Mouse (Mus musculus): Measurements from ENCODE around the gene Tnfsf13.

Gene Tnfsf13

GRCm38 (mm10) chr11:69681314-69682208 lies 4.0 kb downstream of the Tnfsf13 start, which contains the start of gene Senp3:
TSS of gene Senp3 (minus strand) at chr11:69682084.
- DNase-seq (ENCODE audit: low read depth in 2 of 2, low spot score in 2 of 2), result peak; percentile 93 to 94

GRCm38 (mm10) chr11:69680136-69680855 lies 5.3 kb downstream of the Tnfsf13 start:
- DNase-seq (ENCODE audit: low read depth in 2 of 2, low spot score in 2 of 2), result no peak

- no peak for DNase-seq (ENCODE audit: low read depth in 2 of 2, low spot score in 2 of 2)
Measured at GRCm38 (mm10) chr11:69679144-69679543, 6.4 kb downstream of the Tnfsf13 start.

- DNase-seq (ENCODE audit: low read depth in 2 of 2, low spot score in 2 of 2), result peak; percentile 98
Measured at GRCm38 (mm10) chr11:69672211-69672706, 13.3 kb downstream of the Tnfsf13 start, which contains the start of gene Eif4a1. TSS of gene Eif4a1 (minus strand) at chr11:69672423.

GRCm38 (mm10) chr11:69671726-69672124 lies 13.9 kb downstream of the Tnfsf13 start:
- no peak for DNase-seq (ENCODE audit: low read depth in 2 of 2, low spot score in 2 of 2)

GRCm38 (mm10) chr11:69670786-69671725 lies 14.5 kb downstream of the Tnfsf13 start:
- peak; percentile 94 to 95 for DNase-seq (ENCODE audit: low read depth in 2 of 2, low spot score in 2 of 2)

- no peak for DNase-seq (ENCODE audit: low read depth in 2 of 2, low spot score in 2 of 2)
Measured at GRCm38 (mm10) chr11:69666665-69667005, 18.9 kb downstream of the Tnfsf13 start.

GRCm38 (mm10) chr11:69665961-69666664 lies 19.5 kb downstream of the Tnfsf13 start, which contains the start of gene Cd68:
TSS of gene Cd68 (minus strand) at chr11:69666153.
- DNase-seq (ENCODE audit: low read depth in 2 of 2, low spot score in 2 of 2), result peak in 1 of 2 experiments; percentile 32

- DNase-seq (ENCODE audit: low read depth in 2 of 2, low spot score in 2 of 2), result no peak
Measured at GRCm38 (mm10) chr11:69665457-69665960, 20.1 kb downstream of the Tnfsf13 start.

- no peak for DNase-seq (ENCODE audit: low read depth in 2 of 2, low spot score in 2 of 2)
Measured at GRCm38 (mm10) chr11:69664841-69665240, 20.7 kb downstream of the Tnfsf13 start.

- DNase-seq (ENCODE audit: low read depth in 2 of 2, low spot score in 2 of 2), result no peak
Measured at GRCm38 (mm10) chr11:69663795-69664194, 21.8 kb downstream of the Tnfsf13 start.

GRCm38 (mm10) chr11:69662967-69663671 lies 22.5 kb downstream of the Tnfsf13 start:
- DNase-seq (ENCODE audit: low read depth in 2 of 2, low spot score in 2 of 2), result no peak

- peak; percentile 91 for DNase-seq (ENCODE audit: low read depth in 2 of 2, low spot score in 2 of 2)
Measured at GRCm38 (mm10) chr11:69662213-69662966, 23.2 kb downstream of the Tnfsf13 start, which contains the start of gene Mpdu1. TSS of gene Mpdu1 (minus strand) at chr11:69662642.

GRCm38 (mm10) chr11:69661221-69661881 lies 24.2 kb downstream of the Tnfsf13 start:
- no peak for DNase-seq (ENCODE audit: low read depth in 2 of 2, low spot score in 2 of 2)

GRCm38 (mm10) chr11:69657462-69657881 lies 28.1 kb downstream of the Tnfsf13 start:
- DNase-seq (ENCODE audit: low read depth in 2 of 2, low spot score in 2 of 2), result no peak

- DNase-seq (ENCODE audit: low read depth in 2 of 2, low spot score in 2 of 2), result peak in 1 of 2 experiments; percentile 65
Measured at GRCm38 (mm10) chr11:69656617-69657461, 28.7 kb downstream of the Tnfsf13 start.

- no peak for DNase-seq (ENCODE audit: low read depth in 2 of 2, low spot score in 2 of 2)
Measured at GRCm38 (mm10) chr11:69656065-69656455, 29.5 kb downstream of the Tnfsf13 start.

Data from CD8-positive naive resting alpha-beta T cell, adult 2 months (primary cell).